Mouse (Mus musculus) intestine, embryonic 16.5 days (tissue): ENCODE results near the gene Creb5. TPM values are rescaled to one million over a fixed set of nuclear protein-coding genes. Genes with fewer than 3 reads are reported as not detected.

Experiments used
- ATAC-seq: fragments of 200-750 bp; cut with Nextera tagmentation; 2 replicates; pipeline ENCODE4 v1.8.0; 2017; ENCODE audit warnings: moderate TSS enrichment, moderate library complexity
- H3K27ac ChIP-seq: fragments of 300-500 bp; sonication (generic); 2 replicates; pipeline ENCODE4 v1.5.1; 2014; ENCODE audit warnings: mild to moderate bottlenecking, low read length
- H3K27me3 ChIP-seq: fragments of 300-500 bp; sonication (generic); replicated peaks from 2 replicates; pipeline ENCODE4 v1.6.1; 2014; ENCODE audit warnings: low read length, control low read depth, mixed read lengths; ENCODE audit not compliant: control insufficient read depth, insufficient read depth
- H3K36me3 ChIP-seq: fragments of 300-500 bp; sonication (generic); 2 replicates; pipeline ENCODE4 v1.6.1; 2014; ENCODE audit warnings: low read length, control low read depth; ENCODE audit not compliant: control insufficient read depth, insufficient read depth
- H3K4me1 ChIP-seq: fragments of 300-500 bp; sonication (generic); 2 replicates; pipeline ENCODE4 v1.6.1; 2014; ENCODE audit warnings: low read length, control low read depth, mixed read lengths; ENCODE audit not compliant: control insufficient read depth, insufficient read depth
- H3K4me2 ChIP-seq: fragments of 300-500 bp; sonication (generic); 2 replicates; pipeline ENCODE4 v1.6.1; 2014; ENCODE audit warnings: low read depth, low read length, control low read depth
- H3K4me3 ChIP-seq: fragments of 300-500 bp; sonication (generic); 2 replicates; pipeline ENCODE4 v1.5.1; 2014; ENCODE audit warnings: mild to moderate bottlenecking, low read length
- H3K9ac ChIP-seq: fragments of 300-500 bp; sonication (generic); 2 replicates; pipeline ENCODE4 v1.6.1; 2014; ENCODE audit warnings: low read depth, low read length
- H3K9me3 ChIP-seq: fragments of 300-500 bp; sonication (generic); 2 replicates; pipeline ENCODE4 v1.6.1; 2016; ENCODE audit warnings: low read length, control low read depth; ENCODE audit not compliant: control insufficient read depth
- WGBS: fragments of 180-500 bp; shearing (Covaris S2); extraction: QIAGEN DNeasy Blood & Tissue Kit; methylation state at CpG from one replicate; pipeline ENCODE4 v1.1.7; 2014; 5-methylcytosine and 5-hydroxymethylcytosine counted together
- polyA plus RNA-seq: library from polyadenylated mRNA; unstranded; fragments of >200 nt; fragmentation: Nextera tagmentation; extraction: Ambion mirVana; gene quantifications from 2 replicates; pipeline ENCODE4 v1.2.1, GENCODE M21; 2015

The Creb5 gene
- polyA plus RNA-seq, 1 experiment from 2014 or later, result 4.1 TPM

- Histone ChIP-seq H3K9ac (no peak overlapping the region), H3K27ac (no peak overlapping the region), H3K36me3 (no peaks in the 10 kb centered on the region), H3K4me3 (no peak overlapping the region), H3K27me3 (no peaks in the 10 kb centered on the region), H3K4me1 (peaks cover 3% of the 10 kb centered on the region; the same call in 1 of the 2 replicates), H3K9me3 (no peaks in the 10 kb centered on the region), H3K4me2 (no peak overlapping the region)
- no peak for ATAC-seq
- WGBS, result 91% methylated on average over 6 of the region's 6 CpGs
These were observed 203.8 kb downstream of the Creb5 start for GRCm38 (mm10) chr6:53490917-53491316.

- Histone ChIP-seq H3K27me3 (no peaks in the 10 kb centered on the region), H3K9ac (no peak overlapping the region), H3K4me1 (peaks cover 3% of the 10 kb centered on the region; the same call in 1 of the 2 replicates), H3K4me3 (no peak overlapping the region), H3K4me2 (no peak overlapping the region), H3K9me3 (no peaks in the 10 kb centered on the region), H3K36me3 (no peaks in the 10 kb centered on the region), H3K27ac (no peak overlapping the region)
- ATAC-seq, result no peak
- WGBS, result 90% methylated on average over 4 of the region's 4 CpGs
These were observed 204.3 kb downstream of the Creb5 start for GRCm38 (mm10) chr6:53491331-53491730.

GRCm38 (mm10) chr6:53493864-53494263 is 206.8 kb downstream of the Creb5 start:
- Histone ChIP-seq H3K4me2 (no peak overlapping the region), H3K9me3 (no peaks in the 10 kb centered on the region), H3K27ac (no peak overlapping the region), H3K9ac (no peak overlapping the region), H3K4me3 (no peak overlapping the region), H3K4me1 (peaks cover 3% of the 10 kb centered on the region; the same call in 1 of the 2 replicates), H3K36me3 (no peaks in the 10 kb centered on the region), H3K27me3 (no peaks in the 10 kb centered on the region)
- no peak for ATAC-seq
- WGBS, result 35% methylated on average over 5 of the region's 5 CpGs

- Histone ChIP-seq H3K9me3 (no peaks in the 10 kb centered on the region), H3K4me3 (no peak overlapping the region), H3K4me1 (peaks cover 3% of the 10 kb centered on the region; the same call in 1 of the 2 replicates), H3K36me3 (no peaks in the 10 kb centered on the region), H3K27ac (no peak overlapping the region), H3K4me2 (no peak overlapping the region), H3K27me3 (no peaks in the 10 kb centered on the region), H3K9ac (no peak overlapping the region)
- no peak for ATAC-seq
- WGBS, result 82% methylated on average over 5 of the region's 5 CpGs
These were observed 208.6 kb downstream of the Creb5 start for GRCm38 (mm10) chr6:53495667-53496066.

GRCm38 (mm10) chr6:53496325-53496753 is 209.3 kb downstream of the Creb5 start:
- Histone ChIP-seq H3K9ac (no peak overlapping the region), H3K4me2 (no peak overlapping the region), H3K27ac (no peak overlapping the region), H3K4me3 (no peak overlapping the region), H3K27me3 (no peaks in the 10 kb centered on the region), H3K4me1 (peaks cover 3% of the 10 kb centered on the region; the same call in 1 of the 2 replicates), H3K36me3 (no peaks in the 10 kb centered on the region), H3K9me3 (no peaks in the 10 kb centered on the region)
- 63% methylated on average over 4 of the region's 4 CpGs for WGBS
- peak; percentile 46 for ATAC-seq

- 74% methylated on average over 10 of the region's 10 CpGs for WGBS
- Histone ChIP-seq H3K9ac (no peak overlapping the region), H3K4me3 (no peak overlapping the region), H3K4me1 (peaks cover 3% of the 10 kb centered on the region; the same call in 1 of the 2 replicates), H3K36me3 (no peaks in the 10 kb centered on the region), H3K9me3 (no peaks in the 10 kb centered on the region), H3K4me2 (no peak overlapping the region), H3K27ac (no peak overlapping the region), H3K27me3 (no peaks in the 10 kb centered on the region)
- no peak for ATAC-seq
These were observed 210.9 kb downstream of the Creb5 start for GRCm38 (mm10) chr6:53497904-53498536.

GRCm38 (mm10) chr6:53499621-53500295 is 212.7 kb downstream of the Creb5 start:
- H3K27me3 ChIP-seq, result no peaks in the 10 kb centered on the region
- no peak overlapping the region for H3K4me3 ChIP-seq
- no peaks in the 10 kb centered on the region for H3K4me1 ChIP-seq
- no peak for ATAC-seq
- H3K27ac ChIP-seq, result no peak overlapping the region
- WGBS, result 85% methylated on average over 8 of the region's 8 CpGs
- no peaks in the 10 kb centered on the region for H3K9me3 ChIP-seq
- no peaks in the 10 kb centered on the region for H3K36me3 ChIP-seq
- no peak overlapping the region for H3K4me2 ChIP-seq
- no peak overlapping the region for H3K9ac ChIP-seq

- Histone ChIP-seq H3K4me2 (no peak overlapping the region), H3K4me1 (no peaks in the 10 kb centered on the region), H3K9me3 (no peaks in the 10 kb centered on the region), H3K9ac (no peak overlapping the region), H3K36me3 (no peaks in the 10 kb centered on the region), H3K27ac (no peak overlapping the region), H3K4me3 (no peak overlapping the region), H3K27me3 (no peaks in the 10 kb centered on the region)
- ATAC-seq, result no peak
- 78% methylated on average over 1 of the region's 1 CpGs for WGBS
These were observed 214.2 kb downstream of the Creb5 start for GRCm38 (mm10) chr6:53501236-53501635.

- Histone ChIP-seq H3K9ac (no peak overlapping the region), H3K4me3 (no peak overlapping the region), H3K4me2 (no peak overlapping the region), H3K27ac (no peak overlapping the region), H3K9me3 (no peaks in the 10 kb centered on the region), H3K36me3 (no peaks in the 10 kb centered on the region), H3K27me3 (no peaks in the 10 kb centered on the region), H3K4me1 (no peaks in the 10 kb centered on the region)
- no peak for ATAC-seq
- WGBS, result 76% methylated on average over 3 of the region's 3 CpGs
These were observed 220.0 kb downstream of the Creb5 start for GRCm38 (mm10) chr6:53506947-53507564.
